In the genomic region with DNA sequence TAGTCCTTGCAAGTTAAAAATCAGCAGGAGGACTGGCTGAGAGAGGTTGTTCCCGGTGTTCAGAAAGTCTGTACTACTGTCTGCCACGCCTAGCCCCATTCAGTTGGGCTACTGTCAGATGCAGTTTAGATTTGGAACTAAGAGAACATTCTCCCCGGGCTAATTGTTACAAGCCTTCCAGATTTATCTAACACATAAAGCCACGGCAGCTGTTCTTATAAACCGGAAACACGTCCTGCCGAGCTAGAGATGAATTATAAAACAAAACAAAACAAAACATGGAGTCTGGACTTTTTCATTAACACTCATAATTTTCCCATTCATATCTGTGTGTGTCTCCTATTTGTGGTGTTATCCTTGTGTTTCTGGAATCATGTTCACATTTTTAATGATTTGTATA, we compare ENCODE assay signal across 24 mouse cellular contexts.
"Had no signal": no experiment of that assay in that cellular context is flagged by ENCODE, and none has a peak within 500 bp of the region (broad histone marks: within the 10 kb centered on the region; RNA-seq: fewer than 3 reads in every experiment).

No protein-coding gene starts in this region.

- H3K4me3 ChIP-seq: gastrocnemius, adult 2 months; heart, adult 2 months; heart, embryonic 10.5 days; heart, embryonic 12.5 days; hindbrain, embryonic 10.5 days; hindbrain, embryonic 12.5 days; intestine, embryonic 15.5 days; layer of hippocampus, adult 2 months; left cerebral cortex, adult 2 months; limb, embryonic 10.5 days; limb, embryonic 12.5 days had no signal

- H3K27me3 ChIP-seq: heart, embryonic 12.5 days; hindbrain, embryonic 12.5 days; intestine, embryonic 15.5 days; limb, embryonic 12.5 days had no signal

- ATAC-seq: hindbrain, embryonic 16.5 days; inflammation-experienced regulatory T-cells, adult 6 months; intestine, embryonic 15.5 days; intestine, postnatal 0 days had no signal

- H3K4me2 ChIP-seq: heart, embryonic 12.5 days; hindbrain, embryonic 12.5 days; hindbrain, embryonic 14.5 days; intestine, embryonic 15.5 days; limb, embryonic 12.5 days; liver, embryonic 11.5 days had no signal

- H3K9me3 ChIP-seq: heart, embryonic 10.5 days; heart, embryonic 12.5 days; hindbrain, embryonic 10.5 days; hindbrain, embryonic 12.5 days; intestine, embryonic 15.5 days; limb, embryonic 10.5 days; limb, embryonic 12.5 days had no signal

- H3K27ac ChIP-seq: gastrocnemius, adult 2 months; heart, adult 2 months; heart, embryonic 10.5 days; hindbrain, embryonic 10.5 days; hindbrain, embryonic 12.5 days; hindbrain, embryonic 14.5 days; intestine, embryonic 15.5 days; layer of hippocampus, adult 2 months; left cerebral cortex, adult 2 months; limb, embryonic 10.5 days; limb, embryonic 12.5 days had no signal

- H3K36me3 ChIP-seq: heart, embryonic 10.5 days; heart, embryonic 12.5 days; hindbrain, embryonic 10.5 days; hindbrain, embryonic 12.5 days; intestine, embryonic 15.5 days; limb, embryonic 10.5 days; limb, embryonic 12.5 days had no signal

- H3K4me1 ChIP-seq: heart, embryonic 12.5 days; hindbrain, embryonic 10.5 days; hindbrain, embryonic 12.5 days; intestine, embryonic 15.5 days; limb, embryonic 10.5 days had no signal

- DNase-seq: gastrocnemius, adult 2 months; gastrocnemius, postnatal 10 days; gastrocnemius, postnatal 25 days; heart, adult 2 months; heart, postnatal 10 days; heart, postnatal 4 days; kidney, adult 18-20 months; kidney, adult 8-10 months; kidney, postnatal 25 days; liver had no signal

- H3K9ac ChIP-seq: heart, embryonic 12.5 days; hindbrain, embryonic 12.5 days; hindbrain, embryonic 14.5 days; intestine, embryonic 15.5 days; limb, embryonic 12.5 days had no signal
